Mouse (Mus musculus): ENCODE measurements around the gene Aldh1a2. TPM values are rescaled to one million over a fixed set of nuclear protein-coding genes. Genes with fewer than 3 reads are reported as not detected.

Aldh1a2 gene
- polyA plus RNA-seq, 1 experiment from 2014 or later: 27.3 TPM

DNA sequence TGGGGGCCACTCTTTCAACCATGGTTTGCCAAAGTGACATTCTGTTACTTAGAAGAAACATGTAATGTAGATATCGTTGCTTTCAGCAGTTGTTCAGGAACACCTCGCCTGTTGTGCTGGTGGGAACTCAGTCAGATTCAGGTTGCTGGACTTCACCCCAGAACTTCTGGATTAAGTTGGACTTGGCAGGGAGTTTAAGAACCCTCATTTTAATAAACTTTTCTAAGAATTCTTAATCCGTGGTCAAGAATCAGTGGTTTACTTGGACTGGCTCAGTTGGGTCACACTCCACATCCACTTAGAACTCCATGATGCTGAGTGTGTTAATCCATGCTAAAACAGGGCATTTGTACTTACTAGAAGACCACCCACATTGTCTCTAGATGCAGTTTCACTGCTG lies 54.6 kb downstream of the Aldh1a2 start:
- WGBS: 94% methylated on average over 3 of the region's 3 CpGs
- no peak for ATAC-seq (ENCODE audit: low FRiP score, low read depth)
- no peak overlapping the region for H3K4me3 ChIP-seq
- no peaks in the 10 kb centered on the region for H3K4me1 ChIP-seq (replicated peaks)
- no peaks in the 10 kb centered on the region for H3K9me3 ChIP-seq
- H3K4me2 ChIP-seq: no peak overlapping the region
- H3K9ac ChIP-seq: no peak overlapping the region
- no peak overlapping the region for H3K27ac ChIP-seq (replicated peaks)
- no peaks in the 10 kb centered on the region for H3K27me3 ChIP-seq
- H3K36me3 ChIP-seq: no peaks in the 10 kb centered on the region

DNA sequence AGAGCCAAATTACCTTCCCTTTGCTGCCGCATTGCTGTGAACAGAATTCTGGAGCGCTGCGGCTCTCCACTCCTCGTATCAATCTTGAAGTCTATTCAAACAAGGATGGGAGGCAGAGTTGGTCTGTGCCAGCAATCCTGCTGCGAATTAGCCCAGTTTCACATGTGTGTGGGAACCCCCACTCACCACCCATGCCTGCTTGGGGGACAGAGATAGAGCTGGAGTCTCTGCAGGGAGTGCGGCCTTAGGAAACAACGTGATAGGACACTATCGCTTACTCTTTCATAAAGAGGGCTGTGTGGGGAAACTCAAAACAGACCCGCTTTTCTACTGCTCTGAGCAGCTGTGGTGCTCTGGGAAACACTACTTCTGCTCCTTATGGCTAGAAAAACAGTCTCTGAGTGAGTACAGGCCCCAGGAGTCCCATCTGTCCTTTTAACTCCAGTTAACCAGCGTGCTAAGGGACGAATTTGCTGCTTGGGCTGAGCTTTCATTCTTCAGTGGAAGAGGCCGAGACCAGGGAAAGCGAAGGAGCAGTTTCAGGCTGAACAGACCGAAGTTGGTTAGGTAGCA lies 60.6 kb downstream of the Aldh1a2 start:
- Histone ChIP-seq H3K4me3 (no peak overlapping the region), H3K4me1 (replicated peaks) (0 out of 2 replicates have a peak, but pooled peaks cover 4% of the 10 kb centered on the region), H3K27ac (replicated peaks) (no peak overlapping the region), H3K27me3 (no peaks in the 10 kb centered on the region), H3K9me3 (no peaks in the 10 kb centered on the region), H3K36me3 (no peaks in the 10 kb centered on the region), H3K4me2 (no peak overlapping the region), H3K9ac (no peak overlapping the region)
- peak; percentile 45; the same call in 1 of the 2 replicates for ATAC-seq (ENCODE audit: low FRiP score, low read depth)
- 57% methylated on average over 14 of the region's 14 CpGs for WGBS

DNA sequence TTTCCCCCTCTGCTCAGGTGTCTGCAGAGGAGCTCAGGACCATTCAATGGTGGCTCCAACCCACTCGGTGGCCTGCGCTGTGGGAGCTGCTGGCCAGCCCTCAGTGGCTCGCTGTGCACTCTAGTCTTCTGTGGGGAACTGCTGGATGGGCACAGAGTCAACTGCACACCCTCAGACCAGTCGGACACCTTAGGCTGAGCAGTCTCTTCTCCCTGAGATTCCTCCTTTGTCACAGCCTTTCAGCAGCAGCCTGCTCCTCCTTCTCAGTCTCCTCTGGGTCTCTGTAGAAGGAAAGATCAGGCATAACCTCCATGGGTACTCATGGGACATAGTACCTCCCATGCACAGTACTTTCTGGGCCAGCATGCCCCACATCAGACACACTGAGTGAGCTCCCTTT lies 63.2 kb downstream of the Aldh1a2 start:
- no peaks in the 10 kb centered on the region for H3K27me3 ChIP-seq
- ATAC-seq (ENCODE audit: low FRiP score, low read depth): no peak

DNA sequence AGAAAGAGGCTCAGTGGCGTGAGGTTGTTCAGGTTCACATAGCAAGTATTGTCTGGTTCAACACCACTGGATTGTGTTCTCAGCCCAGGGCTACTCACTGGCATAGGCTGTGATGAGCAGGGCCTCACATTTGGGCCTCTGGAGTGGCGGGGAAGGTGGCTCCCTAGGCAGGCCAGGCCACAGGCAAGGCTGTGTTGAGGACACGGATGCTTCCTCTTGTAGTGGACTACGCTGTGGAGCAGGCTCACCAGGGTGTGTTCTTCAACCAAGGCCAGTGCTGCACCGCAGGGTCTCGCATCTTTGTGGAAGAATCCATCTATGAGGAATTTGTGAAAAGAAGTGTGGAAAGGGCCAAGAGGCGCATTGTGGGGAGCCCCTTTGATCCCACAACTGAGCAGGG lies 67.6 kb downstream of the Aldh1a2 start:
- H3K27me3 ChIP-seq: no peaks in the 10 kb centered on the region
- no peak overlapping the region for H3K27ac ChIP-seq (replicated peaks)
- H3K36me3 ChIP-seq: no peaks in the 10 kb centered on the region
- WGBS: 88% methylated on average over 7 of the region's 7 CpGs
- H3K9ac ChIP-seq: no peak overlapping the region
- no peak overlapping the region for H3K4me2 ChIP-seq
- no peak overlapping the region for H3K4me3 ChIP-seq
- H3K4me1 ChIP-seq (replicated peaks): no peaks in the 10 kb centered on the region
- H3K9me3 ChIP-seq: no peaks in the 10 kb centered on the region
- ATAC-seq (ENCODE audit: low FRiP score, low read depth): no peak

More for the DNA sequence above, 63.2 kb downstream of the Aldh1a2 start:
- Histone ChIP-seq H3K4me1 (replicated peaks) (0 out of 2 replicates have a peak, but pooled peaks cover 4% of the 10 kb centered on the region), H3K36me3 (no peaks in the 10 kb centered on the region), H3K9me3 (no peaks in the 10 kb centered on the region), H3K4me3 (no peak overlapping the region), H3K9ac (no peak overlapping the region), H3K4me2 (no peak overlapping the region), H3K27ac (replicated peaks) (no peak overlapping the region)
- 93% methylated on average over 4 of the region's 4 CpGs for WGBS

DNA sequence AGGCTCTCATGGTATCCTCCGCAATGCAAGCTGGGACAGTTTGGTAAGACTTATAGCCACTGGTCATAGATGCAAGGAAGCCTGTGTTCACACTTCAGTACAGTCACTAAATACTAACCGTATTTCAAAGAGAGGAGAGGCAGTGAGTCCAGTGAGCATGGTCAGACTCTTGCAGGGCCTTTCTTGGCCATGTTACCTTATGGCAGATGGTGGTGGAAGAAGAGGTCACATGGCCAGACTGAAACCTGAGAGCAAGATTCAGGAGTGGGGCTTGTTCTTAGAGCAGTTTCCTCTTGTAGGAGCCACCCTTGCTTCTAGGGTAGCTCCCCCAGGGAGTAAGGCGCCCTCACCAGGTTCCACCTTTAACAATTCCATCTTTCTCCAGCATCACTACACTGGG lies 69.6 kb downstream of the Aldh1a2 start:
- ATAC-seq (ENCODE audit: low FRiP score, low read depth): no peak
- H3K27ac ChIP-seq (replicated peaks): no peak overlapping the region
- no peaks in the 10 kb centered on the region for H3K9me3 ChIP-seq
- 97% methylated on average over 3 of the region's 3 CpGs for WGBS
- H3K9ac ChIP-seq: no peak overlapping the region
- H3K4me2 ChIP-seq: no peak overlapping the region
- H3K4me3 ChIP-seq: no peak overlapping the region
- H3K4me1 ChIP-seq (replicated peaks): no peaks in the 10 kb centered on the region
- no peaks in the 10 kb centered on the region for H3K36me3 ChIP-seq
- no peaks in the 10 kb centered on the region for H3K27me3 ChIP-seq

DNA sequence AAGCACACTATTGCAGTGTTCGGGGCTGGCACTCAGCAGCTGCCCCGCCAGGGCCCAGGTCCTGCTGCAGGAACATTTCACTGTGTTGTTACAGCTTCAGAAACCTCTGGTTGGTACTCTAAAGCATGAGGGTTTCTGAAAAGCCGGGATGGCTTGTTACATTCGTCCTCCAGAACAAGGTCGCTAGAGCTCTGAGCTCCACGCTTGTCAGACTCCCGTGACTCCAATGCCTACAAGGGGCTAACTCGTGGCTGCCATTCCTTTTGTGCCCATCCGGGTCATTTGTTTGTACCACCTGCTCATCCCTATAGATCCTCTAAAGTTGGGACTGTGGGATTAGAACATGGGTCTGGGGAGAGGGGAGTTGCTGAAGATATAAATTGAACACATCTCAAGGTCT lies 70.8 kb downstream of the Aldh1a2 start:
- Histone ChIP-seq H3K4me2 (no peak overlapping the region), H3K4me3 (no peak overlapping the region), H3K4me1 (replicated peaks) (no peaks in the 10 kb centered on the region), H3K36me3 (no peaks in the 10 kb centered on the region), H3K27ac (replicated peaks) (no peak overlapping the region), H3K27me3 (no peaks in the 10 kb centered on the region), H3K9ac (no peak overlapping the region), H3K9me3 (no peaks in the 10 kb centered on the region)
- ATAC-seq (ENCODE audit: low FRiP score, low read depth): no peak
- WGBS: 92% methylated on average over 9 of the region's 9 CpGs

DNA sequence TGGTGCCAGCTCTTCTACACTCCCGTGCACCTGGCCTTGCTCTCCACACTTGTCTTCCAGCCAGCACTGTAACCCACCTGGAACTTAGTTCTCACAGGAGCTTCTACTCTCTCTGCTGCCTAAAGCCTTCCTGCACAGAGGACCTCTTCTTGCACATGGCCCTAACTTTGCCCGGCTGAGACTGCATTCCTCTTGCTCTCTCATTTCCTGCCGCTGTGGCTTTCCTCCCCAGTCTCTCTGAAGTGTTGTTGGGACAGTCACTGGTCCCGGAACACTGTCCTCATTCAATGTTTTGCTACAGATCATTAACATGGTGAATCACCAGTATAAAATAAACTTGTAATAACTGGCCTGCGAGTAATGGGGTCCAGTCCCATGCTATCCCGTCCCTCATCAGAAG lies 73.1 kb downstream of the Aldh1a2 start:
- Histone ChIP-seq H3K36me3 (no peaks in the 10 kb centered on the region), H3K4me2 (no peak overlapping the region), H3K4me1 (replicated peaks) (no peaks in the 10 kb centered on the region), H3K9ac (no peak overlapping the region), H3K27me3 (no peaks in the 10 kb centered on the region), H3K4me3 (no peak overlapping the region), H3K27ac (replicated peaks) (no peak overlapping the region), H3K9me3 (no peaks in the 10 kb centered on the region)
- no peak for ATAC-seq (ENCODE audit: low FRiP score, low read depth)
- 94% methylated on average over 6 of the region's 6 CpGs for WGBS

DNA sequence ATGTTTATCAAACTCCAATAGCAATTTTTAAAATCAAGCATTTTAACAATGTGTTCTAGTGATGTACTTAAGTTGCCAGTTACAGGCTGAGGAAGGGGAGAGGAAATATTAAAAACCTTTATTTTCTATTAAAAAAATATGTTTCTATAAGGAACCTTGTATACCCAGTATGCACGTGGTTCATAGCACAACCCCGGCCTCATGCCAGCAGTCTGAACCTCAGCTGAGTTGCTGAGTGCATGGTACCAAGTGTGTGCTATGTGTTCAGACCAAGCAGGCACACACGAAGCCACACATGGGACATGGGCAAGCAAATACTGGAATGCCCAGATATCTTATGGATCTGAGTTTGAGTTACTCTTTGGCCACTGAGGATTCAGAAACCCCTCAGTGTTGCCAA lies 74.2 kb downstream of the Aldh1a2 start:
- no peaks in the 10 kb centered on the region for H3K27me3 ChIP-seq
- no peak overlapping the region for H3K9ac ChIP-seq
- WGBS: 89% methylated on average over 3 of the region's 3 CpGs
- no peak overlapping the region for H3K27ac ChIP-seq (replicated peaks)
- no peaks in the 10 kb centered on the region for H3K4me1 ChIP-seq (replicated peaks)
- H3K4me2 ChIP-seq: no peak overlapping the region
- no peak overlapping the region for H3K4me3 ChIP-seq
- no peaks in the 10 kb centered on the region for H3K36me3 ChIP-seq
- ATAC-seq (ENCODE audit: low FRiP score, low read depth): no peak
- H3K9me3 ChIP-seq: no peaks in the 10 kb centered on the region

DNA sequence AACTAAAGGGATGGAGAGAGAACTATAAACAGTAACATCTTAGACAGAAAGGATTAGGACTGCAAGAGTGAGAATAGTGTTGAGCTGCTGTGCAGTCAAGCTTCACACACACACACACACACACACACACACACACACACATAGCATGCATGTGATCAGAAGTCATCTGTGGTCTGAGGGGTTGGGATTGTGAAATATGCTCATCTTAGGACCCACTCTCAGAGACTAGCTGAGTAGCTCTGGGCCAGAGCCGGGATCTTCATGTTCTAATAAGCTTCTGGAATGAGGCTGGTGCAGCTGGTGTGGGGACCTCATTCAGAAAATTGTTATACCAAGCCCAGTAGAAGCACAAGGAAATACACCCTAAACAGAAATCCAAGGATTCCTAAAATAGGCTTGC lies 75.1 kb downstream of the Aldh1a2 start:
- Histone ChIP-seq H3K36me3 (no peaks in the 10 kb centered on the region), H3K27ac (replicated peaks) (no peak overlapping the region), H3K4me1 (replicated peaks) (no peaks in the 10 kb centered on the region), H3K9ac (no peak overlapping the region), H3K9me3 (no peaks in the 10 kb centered on the region), H3K4me2 (no peak overlapping the region), H3K4me3 (no peak overlapping the region), H3K27me3 (no peaks in the 10 kb centered on the region)
- ATAC-seq (ENCODE audit: low FRiP score, low read depth): no peak
- WGBS: 95% methylated on average over 1 of the region's 1 CpGs

DNA sequence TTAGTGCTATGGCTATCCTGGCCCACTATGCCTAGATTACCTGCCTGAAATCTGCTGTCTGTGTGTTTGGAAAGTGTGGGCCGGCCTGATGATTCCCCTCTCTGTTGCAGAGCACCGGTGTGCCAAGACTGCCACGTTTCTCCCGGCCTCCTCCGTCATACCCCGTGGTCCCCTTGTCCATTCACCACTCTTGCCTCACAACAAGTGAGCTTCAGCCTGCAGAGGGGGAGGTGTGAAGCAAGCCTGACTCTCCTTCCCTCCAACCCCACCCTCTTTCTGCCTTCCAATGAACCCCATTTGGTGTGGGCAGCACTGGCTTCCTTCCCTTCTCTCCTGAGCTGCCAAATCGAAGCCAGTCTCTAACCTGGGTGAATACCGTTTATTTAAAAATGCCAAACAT lies 79.9 kb downstream of the Aldh1a2 start:
- WGBS: 71% methylated on average over 8 of the region's 8 CpGs
- Histone ChIP-seq H3K27me3 (no peaks in the 10 kb centered on the region), H3K4me2 (no peak overlapping the region), H3K4me3 (no peak overlapping the region), H3K27ac (replicated peaks) (no peak overlapping the region), H3K4me1 (replicated peaks) (no peaks in the 10 kb centered on the region), H3K36me3 (no peaks in the 10 kb centered on the region), H3K9me3 (no peaks in the 10 kb centered on the region), H3K9ac (no peak overlapping the region)
- ATAC-seq (ENCODE audit: low FRiP score, low read depth): no peak

DNA sequence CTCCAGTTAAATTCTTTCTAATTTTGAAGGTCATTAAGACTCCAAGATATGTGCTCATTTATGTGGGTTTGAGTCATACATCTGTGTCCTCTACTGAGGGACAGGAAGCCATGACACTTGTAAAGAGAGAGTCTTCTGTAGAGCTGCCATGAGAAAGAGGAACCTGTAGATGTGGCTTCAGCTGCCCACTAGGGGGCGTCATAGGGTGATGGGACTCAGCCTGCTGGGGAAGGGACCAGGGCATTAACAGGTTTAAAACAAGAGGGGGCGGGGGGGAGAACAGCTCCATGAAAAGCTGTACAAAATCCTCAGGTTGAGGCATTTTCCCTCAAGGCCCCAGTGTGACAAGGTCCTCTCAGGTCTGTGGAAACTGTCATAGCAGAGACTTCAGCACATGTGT lies 88.0 kb downstream of the Aldh1a2 start:
- Histone ChIP-seq H3K9ac (no peak overlapping the region), H3K4me1 (replicated peaks) (no peaks in the 10 kb centered on the region), H3K4me3 (no peak overlapping the region), H3K27ac (replicated peaks) (no peak overlapping the region), H3K9me3 (no peaks in the 10 kb centered on the region), H3K36me3 (no peaks in the 10 kb centered on the region), H3K4me2 (no peak overlapping the region), H3K27me3 (no peaks in the 10 kb centered on the region)
- ATAC-seq (ENCODE audit: low FRiP score, low read depth): no peak
- WGBS: 49% methylated on average over 2 of the region's 2 CpGs

DNA sequence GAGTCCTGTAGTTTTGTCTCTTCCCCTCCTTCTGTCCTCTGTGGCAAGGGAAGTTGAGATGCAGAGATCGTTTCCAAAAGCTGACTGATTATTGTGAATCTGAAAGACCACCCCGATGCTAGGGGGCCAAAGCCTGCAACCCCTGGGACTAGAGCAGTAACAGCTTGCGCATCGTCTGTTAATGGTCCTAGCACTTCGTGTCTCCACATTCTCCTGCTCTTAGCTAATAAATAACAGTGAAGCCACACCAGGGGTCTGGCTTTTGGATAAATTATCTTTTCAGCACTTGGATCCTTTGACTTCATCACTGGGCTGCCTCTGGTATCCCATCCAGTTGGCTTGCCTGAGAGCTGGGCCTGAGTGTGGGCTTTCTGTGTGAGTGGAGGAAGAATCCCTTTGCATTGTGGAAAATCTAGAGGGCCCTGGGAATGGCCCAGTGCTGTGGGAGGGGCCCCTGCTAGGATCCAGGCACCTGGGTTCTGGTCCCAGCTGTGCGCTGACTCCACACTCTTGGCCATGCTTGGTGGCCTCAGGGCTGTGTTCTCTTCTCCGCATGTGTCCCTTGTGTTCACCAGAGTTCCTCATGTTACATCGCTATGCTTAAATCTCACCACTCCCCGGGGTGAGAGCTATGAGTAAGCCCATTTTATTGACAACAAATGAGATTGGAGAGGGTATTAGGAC lies 91.7 kb downstream of the Aldh1a2 start:
- Histone ChIP-seq H3K4me3 (no peak overlapping the region), H3K9me3 (no peaks in the 10 kb centered on the region), H3K27ac (replicated peaks) (no peak overlapping the region), H3K4me1 (replicated peaks) (no peaks in the 10 kb centered on the region), H3K4me2 (no peak overlapping the region), H3K36me3 (no peaks in the 10 kb centered on the region), H3K9ac (no peak overlapping the region), H3K27me3 (no peaks in the 10 kb centered on the region)
- no peak for ATAC-seq (ENCODE audit: low FRiP score, low read depth)
- WGBS: 67% methylated on average over 9 of the region's 9 CpGs

DNA sequence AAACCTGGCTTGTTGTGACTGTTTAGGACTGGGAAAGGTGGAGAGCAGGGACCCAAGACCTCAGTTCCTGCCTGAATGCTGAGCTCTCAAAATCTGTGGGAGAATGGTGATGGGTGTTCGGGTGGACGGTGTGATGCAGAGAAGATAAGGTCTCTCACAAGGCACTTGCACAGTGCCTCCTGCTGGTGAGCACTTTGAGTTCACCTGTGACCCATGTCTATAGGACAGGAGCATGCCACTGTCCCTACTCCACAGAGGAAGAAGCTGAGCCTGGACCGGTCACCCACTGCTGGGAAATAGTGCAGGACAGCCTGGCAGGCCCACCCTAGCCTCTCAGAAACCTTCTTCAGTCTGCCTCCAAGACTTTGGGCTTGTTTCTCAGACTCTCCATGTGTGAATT lies 100.4 kb downstream of the Aldh1a2 start:
- H3K9me3 ChIP-seq: no peaks in the 10 kb centered on the region
- H3K36me3 ChIP-seq: no peaks in the 10 kb centered on the region
- WGBS: 88% methylated on average over 3 of the region's 3 CpGs
- no peak overlapping the region for H3K4me3 ChIP-seq
- H3K27me3 ChIP-seq: no peaks in the 10 kb centered on the region
- no peaks in the 10 kb centered on the region for H3K4me1 ChIP-seq (replicated peaks)
- H3K27ac ChIP-seq (replicated peaks): no peak overlapping the region
- no peak overlapping the region for H3K4me2 ChIP-seq
- no peak overlapping the region for H3K9ac ChIP-seq
- ATAC-seq (ENCODE audit: low FRiP score, low read depth): no peak

All from hindbrain, embryonic 15.5 days (tissue).